Mouse (Mus musculus): Measurements from ENCODE around the gene Nppa.

- TF ChIP-seq GATA1 (IDR thresholded peaks at IDR 0.05; ENCODE audit: borderline replicate concordance, low read length) (no peak), FLI1 (IDR thresholded peaks at IDR 0.05; ENCODE audit: low read length) (no peak)
Measured at GRCm38 (mm10) chr4:147977726-147978125, 22.8 kb upstream of the Nppa start.
